Mouse (Mus musculus) MEL (cell line): ENCODE data around the gene Slc25a33.

ENCODE experiments used
- CTCF ChIP-seq, 3 experiments: IDR thresholded peaks in 2 of 3; conservative IDR thresholded peaks in 1 of 3; 2 replicates each; pipeline ENCODE4 v1.5.1; 2011 to 2012; ENCODE audit warnings: low read length in 3 of 3, low read depth in 2 of 3, mild to moderate bottlenecking in 2 of 3, improper control_type of control experiment in 1 of 3, inconsistent platforms in 1 of 3, mixed read lengths in 1 of 3, moderate library complexity in 1 of 3; ENCODE audit not compliant: control insufficient read depth in 1 of 3, insufficient read depth in 1 of 3, poor library complexity in 1 of 3, severe bottlenecking in 1 of 3
- EP300 ChIP-seq, 2 experiments: IDR thresholded peaks; 2 replicates each; pipeline ENCODE4 v1.6.1; 2011; ENCODE audit warnings: improper control_type of control experiment in 2 of 2, low read length in 2 of 2, low read depth in 1 of 2, mild to moderate bottlenecking in 1 of 2
- GATA1 ChIP-seq: IDR thresholded peaks from 2 replicates; pipeline ENCODE4 v1.6.1; 2011; ENCODE audit warnings: low read depth, low read length, improper control_type of control experiment
- KAT2A ChIP-seq: conservative IDR thresholded peaks from 2 replicates; pipeline ENCODE4 v1.6.1; 2012; ENCODE audit warnings: low read depth, low read length, improper control_type of control experiment, inconsistent platforms
- MAFK ChIP-seq: IDR thresholded peaks from 2 replicates; pipeline ENCODE4 v1.6.1; 2011; ENCODE audit warnings: low read depth, mild to moderate bottlenecking, low read length, improper control_type of control experiment, borderline replicate concordance
- MYB ChIP-seq: IDR thresholded peaks from 2 replicates; pipeline ENCODE4 v1.6.1; 2011; ENCODE audit warnings: mild to moderate bottlenecking, low read depth, low read length, improper control_type of control experiment
- POLR2A ChIP-seq, 2 experiments: IDR thresholded peaks; 2 replicates each; pipeline ENCODE4 v1.6.1; 2011 to 2012; ENCODE audit warnings: low read length in 2 of 2, mild to moderate bottlenecking in 2 of 2, control low read depth in 1 of 2, improper control_type of control experiment in 1 of 2, low read depth in 1 of 2, moderate library complexity in 1 of 2; ENCODE audit not compliant: control insufficient read depth in 1 of 2, insufficient read depth in 1 of 2, poor library complexity in 1 of 2
- POLR2AphosphoS2 ChIP-seq: IDR thresholded peaks from 2 replicates; pipeline ENCODE4 v1.6.1; 2011; ENCODE audit warnings: low read length, improper control_type of control experiment
- SIN3A ChIP-seq: IDR thresholded peaks from 2 replicates; pipeline ENCODE4 v1.6.1; 2012; ENCODE audit warnings: low read length, improper control_type of control experiment, inconsistent platforms
- TBP ChIP-seq: IDR thresholded peaks from 2 replicates; pipeline ENCODE4 v1.8.0; 2011; ENCODE audit warnings: low read depth, low read length, improper control_type of control experiment
- UBTF ChIP-seq: IDR thresholded peaks from 2 replicates; pipeline ENCODE4 v1.6.1; 2012; ENCODE audit warnings: low read depth, mild to moderate bottlenecking, inconsistent platforms, low read length, improper control_type of control experiment, moderate library complexity, borderline replicate concordance; ENCODE audit not compliant: insufficient read depth
- ZMIZ1 ChIP-seq: IDR thresholded peaks from 2 replicates; pipeline ENCODE4 v1.6.1; 2012; ENCODE audit warnings: low read depth, mild to moderate bottlenecking, inconsistent platforms, low read length, improper control_type of control experiment, moderate library complexity

DNA sequence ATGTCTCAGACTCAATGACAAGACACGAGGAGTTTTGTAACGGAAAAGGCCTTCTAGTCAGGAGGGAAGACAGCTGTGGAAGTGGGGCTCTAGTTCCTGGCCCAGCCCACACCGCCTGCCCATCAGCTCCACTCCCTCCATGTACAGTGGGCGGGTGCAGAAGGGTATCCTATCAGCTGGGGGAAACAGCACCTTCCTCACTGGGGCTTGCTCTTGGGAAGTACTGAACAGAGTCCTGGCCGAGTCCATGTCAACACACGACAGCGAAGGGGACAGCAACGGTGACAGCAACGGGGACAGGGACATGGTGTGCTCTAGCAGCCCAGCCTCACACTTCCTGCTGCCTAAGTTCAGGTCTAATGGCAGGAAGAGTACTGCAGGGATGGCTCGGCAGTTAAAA lies 41.3 kb downstream of the Slc25a33 start:
- no peak for TF ChIP-seq ZMIZ1
- TF ChIP-seq TBP = no peak
- TF ChIP-seq CTCF (IDR thresholded peaks at IDR 0.05 in 2 of 3, conservative IDR thresholded peaks at IDR 0.05 in 1 of 3; ENCODE audit: control insufficient read depth in 1 of 3, insufficient read depth in 1 of 3, low read depth in 2 of 3, low read length in 3 of 3, poor library complexity in 1 of 3, severe bottlenecking in 1 of 3) = no peak
- TF ChIP-seq GATA1 = no peak
- no peak for TF ChIP-seq POLR2A (IDR thresholded peaks at IDR 0.05; ENCODE audit: control insufficient read depth in 1 of 2, insufficient read depth in 1 of 2, low read depth in 1 of 2, low read length in 2 of 2, poor library complexity in 1 of 2)
- no peak for TF ChIP-seq MAFK
- TF ChIP-seq MYB = no peak
- TF ChIP-seq POLR2AphosphoS2 = no peak
- TF ChIP-seq KAT2A = no peak
- no peak for TF ChIP-seq EP300 (IDR thresholded peaks at IDR 0.05; ENCODE audit: low read depth in 1 of 2, low read length in 2 of 2)
- no peak for TF ChIP-seq SIN3A
- no peak for TF ChIP-seq UBTF
